Mouse (Mus musculus): ENCODE data around the gene Tasp1. TPM values are rescaled to one million over a fixed set of nuclear protein-coding genes. Genes with fewer than 3 reads are reported as not detected.

The Tasp1 gene
- polyA plus RNA-seq, 1 experiment from 2014 or later: 24.7 TPM

DNA sequence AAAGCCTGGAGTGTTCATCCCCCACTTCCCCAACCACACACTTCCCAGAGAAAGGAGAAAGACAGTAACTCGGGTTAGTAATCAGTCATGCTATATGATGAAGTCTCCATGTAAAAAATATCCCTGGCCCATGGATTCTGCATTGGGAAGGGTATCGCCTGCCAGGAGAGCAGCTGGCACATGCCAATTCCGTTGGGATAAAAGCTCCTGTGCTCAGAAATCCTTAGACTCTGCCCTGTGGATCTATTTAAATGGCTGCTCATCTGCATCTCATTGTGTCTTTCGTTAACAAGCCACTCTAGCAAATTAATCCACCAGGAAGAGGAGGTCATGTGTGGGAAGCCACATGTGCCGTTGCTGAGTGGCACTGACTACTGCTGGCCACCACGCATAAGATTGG is 258.7 kb downstream of the Tasp1 start:
- no peak for ATAC-seq (ENCODE audit: insufficient number of reproducible peaks, insufficient read depth, low FRiP score, low TSS enrichment)
- WGBS: 90% methylated on average over 6 of the region's 6 CpGs
- Histone ChIP-seq H3K4me2 (replicated peaks) (no peak overlapping the region), H3K4me1 (no peaks in the 10 kb centered on the region), H3K4me3 (no peak overlapping the region), H3K27me3 (no peaks in the 10 kb centered on the region), H3K9ac (no peak overlapping the region), H3K27ac (no peak overlapping the region), H3K9me3 (no peaks in the 10 kb centered on the region), H3K36me3 (no peaks in the 10 kb centered on the region)

DNA sequence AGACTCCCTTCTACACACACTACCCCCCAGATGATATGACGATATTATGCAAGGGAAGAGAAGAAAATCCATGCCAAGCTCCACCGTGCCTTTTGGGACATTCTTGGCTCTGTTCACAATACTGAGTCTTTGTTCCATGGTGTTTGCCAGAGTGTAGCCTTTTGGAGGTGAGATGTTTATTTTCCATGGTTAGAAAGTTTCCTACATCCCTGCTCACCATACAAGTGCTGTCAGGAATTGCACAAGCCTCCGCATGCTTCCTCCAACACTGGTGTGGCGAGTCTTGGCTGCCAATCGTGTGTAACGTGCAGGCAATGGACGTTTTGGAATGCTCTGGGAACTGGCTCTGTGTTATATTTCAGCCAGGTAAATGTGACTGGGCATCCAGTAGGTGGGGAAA is 262.6 kb downstream of the Tasp1 start:
- Histone ChIP-seq H3K27me3 (no peaks in the 10 kb centered on the region), H3K9me3 (no peaks in the 10 kb centered on the region), H3K9ac (no peak overlapping the region), H3K27ac (no peak overlapping the region), H3K4me2 (replicated peaks) (no peak overlapping the region), H3K36me3 (no peaks in the 10 kb centered on the region), H3K4me1 (no peaks in the 10 kb centered on the region), H3K4me3 (no peak overlapping the region)
- 75% methylated on average over 7 of the region's 7 CpGs for WGBS
- ATAC-seq (ENCODE audit: insufficient number of reproducible peaks, insufficient read depth, low FRiP score, low TSS enrichment): no peak

DNA sequence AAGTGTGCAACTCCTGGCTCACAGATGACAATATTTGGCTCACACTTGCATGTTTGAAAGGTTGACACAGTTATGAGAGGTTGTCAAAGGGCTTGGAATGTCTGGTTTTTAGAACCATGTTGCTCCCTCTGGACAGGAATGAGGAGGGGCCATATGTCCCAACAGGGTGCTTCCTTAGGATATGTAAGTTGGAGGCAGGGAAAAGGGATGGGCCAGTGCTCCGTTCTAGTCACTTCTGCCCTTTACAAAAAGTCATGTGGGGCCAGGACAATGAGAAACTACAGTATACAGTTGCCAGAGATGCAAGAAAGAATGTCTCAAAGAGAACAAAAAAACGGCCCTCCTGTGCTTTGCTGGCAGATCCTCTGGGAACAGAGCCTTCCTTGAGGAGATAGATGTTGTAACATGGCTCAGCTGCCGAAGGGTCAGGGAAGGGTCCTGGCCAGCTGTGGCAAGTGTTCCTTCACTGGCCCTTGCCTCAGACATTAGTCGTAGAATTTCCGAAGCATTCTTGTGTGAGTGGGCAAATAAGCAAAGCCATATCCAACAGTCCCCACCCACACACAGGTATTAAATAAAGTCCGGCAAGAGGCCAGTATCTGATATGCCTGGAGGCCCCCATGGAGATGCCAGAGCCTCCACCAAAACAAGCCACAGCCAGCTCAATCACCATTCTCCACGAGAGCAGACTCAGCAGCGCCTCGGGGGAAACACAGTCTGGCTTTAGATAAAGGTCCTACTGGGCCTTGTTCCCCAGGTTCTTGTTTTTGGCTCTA is 274.1 kb downstream of the Tasp1 start:
- H3K9me3 ChIP-seq: no peaks in the 10 kb centered on the region
- no peak overlapping the region for H3K27ac ChIP-seq
- no peaks in the 10 kb centered on the region for H3K27me3 ChIP-seq
- 80% methylated on average over 9 of the region's 9 CpGs for WGBS
- H3K4me2 ChIP-seq (replicated peaks): no peak overlapping the region
- no peak overlapping the region for H3K9ac ChIP-seq
- H3K4me1 ChIP-seq: no peaks in the 10 kb centered on the region
- H3K4me3 ChIP-seq: no peak overlapping the region
- ATAC-seq (ENCODE audit: insufficient number of reproducible peaks, insufficient read depth, low FRiP score, low TSS enrichment): no peak
- H3K36me3 ChIP-seq: no peaks in the 10 kb centered on the region

DNA sequence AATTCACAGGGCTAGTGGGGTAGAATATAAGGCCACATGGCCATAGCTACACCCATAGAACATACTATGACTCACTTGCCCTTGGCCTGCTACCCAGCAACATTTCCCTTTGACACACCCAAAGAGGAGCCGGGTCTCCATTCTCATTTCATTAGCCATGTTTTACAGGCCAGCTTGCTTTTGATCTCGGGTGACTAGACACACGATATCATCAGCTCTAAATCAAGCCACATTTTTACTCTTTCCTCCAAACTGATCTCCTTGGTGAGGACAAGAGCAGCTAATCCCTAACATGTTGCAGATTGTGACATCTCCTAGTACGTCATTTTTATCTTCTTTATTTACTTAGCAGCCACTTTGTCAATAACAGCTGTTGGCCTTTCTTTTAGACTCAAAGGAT is 277.9 kb downstream of the Tasp1 start:
- Histone ChIP-seq H3K9me3 (no peaks in the 10 kb centered on the region), H3K4me2 (replicated peaks) (no peak overlapping the region), H3K4me3 (no peak overlapping the region), H3K27ac (no peak overlapping the region), H3K9ac (no peak overlapping the region), H3K4me1 (no peaks in the 10 kb centered on the region), H3K27me3 (no peaks in the 10 kb centered on the region), H3K36me3 (no peaks in the 10 kb centered on the region)
- ATAC-seq (ENCODE audit: insufficient number of reproducible peaks, insufficient read depth, low FRiP score, low TSS enrichment): no peak
- 48% methylated on average over 4 of the region's 4 CpGs for WGBS

DNA sequence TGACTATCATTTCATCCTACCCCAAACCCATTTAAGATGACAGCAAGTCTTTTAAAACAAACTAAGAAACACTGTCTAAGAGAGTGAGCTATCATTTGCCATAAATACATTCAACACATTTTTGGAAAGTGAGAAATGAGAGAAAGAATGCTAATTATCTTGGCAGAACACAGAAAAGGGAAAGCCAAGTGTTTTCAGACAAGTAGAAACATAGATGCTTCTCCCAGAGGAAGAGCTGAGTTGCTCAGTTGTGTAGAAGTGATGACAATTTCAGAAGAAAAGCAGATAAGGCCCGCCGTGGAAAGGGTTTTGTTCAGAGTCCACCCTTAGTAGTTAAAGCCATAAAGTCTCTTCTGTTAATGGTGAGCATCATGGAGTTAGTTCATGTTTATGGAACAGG is 281.7 kb downstream of the Tasp1 start:
- H3K4me3 ChIP-seq: no peak overlapping the region
- H3K9ac ChIP-seq: no peak overlapping the region
- H3K27me3 ChIP-seq: no peaks in the 10 kb centered on the region
- ATAC-seq (ENCODE audit: insufficient number of reproducible peaks, insufficient read depth, low FRiP score, low TSS enrichment): no peak
- H3K9me3 ChIP-seq: no peaks in the 10 kb centered on the region
- no peak overlapping the region for H3K27ac ChIP-seq
- no peaks in the 10 kb centered on the region for H3K36me3 ChIP-seq
- no peak overlapping the region for H3K4me2 ChIP-seq (replicated peaks)
- 79% methylated on average over 2 of the region's 2 CpGs for WGBS
- no peaks in the 10 kb centered on the region for H3K4me1 ChIP-seq

- Histone ChIP-seq H3K9me3 (no peaks in the 10 kb centered on the region), H3K36me3 (no peaks in the 10 kb centered on the region), H3K27me3 (no peaks in the 10 kb centered on the region), H3K9ac (no peak overlapping the region), H3K27ac (no peak overlapping the region), H3K4me3 (no peak overlapping the region), H3K4me1 (no peaks in the 10 kb centered on the region), H3K4me2 (replicated peaks) (no peak overlapping the region)
- WGBS: 66% methylated on average over 1 of the region's 1 CpGs
- no peak for ATAC-seq (ENCODE audit: insufficient number of reproducible peaks, insufficient read depth, low FRiP score, low TSS enrichment)
Observed at GRCm38 (mm10) chr2:139784465-139784864, 282.1 kb downstream of the Tasp1 start.

Other genes starting within 250 kb of the Tasp1 start
- not detected in 2 replicates for gene Gm17374, start 85.2 kb upstream of the Tasp1 start, polyA plus RNA-seq (2016; fragmentation: Nextera tagmentation; extraction: Ambion mirVana)
- 31.4 and 33.9 TPM in 2 replicates for gene Esf1, start 103.8 kb upstream of the Tasp1 start, polyA plus RNA-seq (2016; fragmentation: Nextera tagmentation; extraction: Ambion mirVana)
- gene Ndufaf5, start 103.8 kb upstream of the Tasp1 start, polyA plus RNA-seq (2016; fragmentation: Nextera tagmentation; extraction: Ambion mirVana): 30.8 and 33.5 TPM in 2 replicates

All from embryonic facial prominence, embryonic 12.5 days (tissue).